Mouse (Mus musculus): ENCODE measurements at regions not wholly inside any gene's neighbourhood (a gene's known extent, or its start where the extent isn't known, plus 50 kb on each side); places are given as distances from the start of the nearest gene placed in this dataset.

- no peak overlapping the region for H3K4me3 ChIP-seq
Measured at GRCm38 (mm10) chr1:55807028-55807427, 401.3 kb downstream of the Plcl1 start.

GRCm38 (mm10) chr1:55808724-55809519 lies 403.2 kb downstream of the Plcl1 start:
- no peak overlapping the region for H3K4me3 ChIP-seq
- no peaks in the 10 kb centered on the region for H3K4me1 ChIP-seq
- H3K36me3 ChIP-seq (ENCODE audit: poor library complexity, severe bottlenecking): no peaks in the 10 kb centered on the region
- no peaks in the 10 kb centered on the region for H3K9me3 ChIP-seq (replicated peaks)
- no peak overlapping the region for H3K27ac ChIP-seq
- H3K4me2 ChIP-seq: no peak overlapping the region
- 94% methylated on average over 7 of the region's 7 CpGs for WGBS
- no peak overlapping the region for H3K9ac ChIP-seq
- ATAC-seq: no peak
- no peaks in the 10 kb centered on the region for H3K27me3 ChIP-seq

More at GRCm38 (mm10) chr1:55807028-55807427, 401.3 kb downstream of the Plcl1 start:
- Histone ChIP-seq H3K27ac (no peak overlapping the region), H3K9me3 (replicated peaks) (no peaks in the 10 kb centered on the region), H3K4me2 (no peak overlapping the region), H3K9ac (no peak overlapping the region), H3K36me3 (ENCODE audit: poor library complexity, severe bottlenecking) (no peaks in the 10 kb centered on the region), H3K4me1 (no peaks in the 10 kb centered on the region), H3K27me3 (no peaks in the 10 kb centered on the region)
- ATAC-seq: no peak
- WGBS: 77% methylated on average over 5 of the region's 5 CpGs

DNA sequence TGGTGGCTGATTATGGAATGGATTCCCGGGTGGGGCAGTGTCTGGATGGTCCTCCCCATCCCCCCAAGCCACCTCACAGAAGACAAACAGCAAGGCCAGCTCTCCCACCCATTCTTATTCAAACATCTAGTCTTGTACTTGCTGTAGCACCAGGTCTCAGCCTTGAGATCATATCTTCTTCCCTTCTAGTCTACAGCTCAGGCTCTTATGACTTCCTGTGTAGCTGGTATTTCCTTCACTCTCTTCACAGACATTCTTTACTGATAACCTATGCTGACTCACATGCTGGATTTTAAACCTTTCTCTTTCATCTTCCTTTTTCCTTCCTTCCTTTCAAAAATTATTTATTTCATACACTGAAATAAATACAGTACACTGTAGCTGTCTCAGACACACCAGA lies 406.8 kb downstream of the Plcl1 start:
- Histone ChIP-seq H3K27ac (no peak overlapping the region), H3K36me3 (ENCODE audit: poor library complexity, severe bottlenecking) (no peaks in the 10 kb centered on the region), H3K27me3 (no peaks in the 10 kb centered on the region), H3K9me3 (replicated peaks) (no peaks in the 10 kb centered on the region), H3K9ac (no peak overlapping the region), H3K4me2 (no peak overlapping the region), H3K4me1 (no peaks in the 10 kb centered on the region), H3K4me3 (no peak overlapping the region)
- 87% methylated on average over 1 of the region's 1 CpGs for WGBS
- no peak for ATAC-seq

- no peaks in the 10 kb centered on the region for H3K27me3 ChIP-seq
- no peak for ATAC-seq
- WGBS: 97% methylated on average over 3 of the region's 3 CpGs
- H3K9ac ChIP-seq: no peak overlapping the region
- no peaks in the 10 kb centered on the region for H3K4me1 ChIP-seq
- H3K4me3 ChIP-seq: no peak overlapping the region
- no peaks in the 10 kb centered on the region for H3K36me3 ChIP-seq (ENCODE audit: poor library complexity, severe bottlenecking)
- no peak overlapping the region for H3K27ac ChIP-seq
- H3K9me3 ChIP-seq (replicated peaks): no peaks in the 10 kb centered on the region
- no peak overlapping the region for H3K4me2 ChIP-seq
Measured at GRCm38 (mm10) chr1:55820866-55821500, 415.3 kb downstream of the Plcl1 start.

DNA sequence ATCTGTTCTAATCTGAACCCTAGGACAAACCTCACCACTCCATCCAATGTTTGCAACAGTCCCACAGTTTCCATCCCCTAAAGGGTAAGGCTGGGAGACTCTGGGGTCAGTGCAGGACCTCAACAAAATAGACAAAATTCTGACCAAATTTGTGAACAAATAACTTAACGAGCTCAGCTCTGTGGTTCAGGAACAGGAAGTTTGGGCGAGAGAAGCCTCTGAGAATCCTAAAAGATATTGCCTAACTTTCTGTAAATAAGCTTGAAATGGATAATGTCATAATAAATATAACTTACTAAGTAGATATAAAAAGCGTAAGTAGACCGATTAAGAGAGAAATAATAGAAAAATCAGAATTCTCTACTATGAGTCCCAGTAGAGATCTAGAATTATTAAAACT lies 416.9 kb downstream of the Plcl1 start:
- Histone ChIP-seq H3K36me3 (ENCODE audit: poor library complexity, severe bottlenecking) (no peaks in the 10 kb centered on the region), H3K4me1 (no peaks in the 10 kb centered on the region), H3K9me3 (replicated peaks) (no peaks in the 10 kb centered on the region), H3K4me3 (no peak overlapping the region), H3K9ac (no peak overlapping the region), H3K27me3 (no peaks in the 10 kb centered on the region), H3K4me2 (no peak overlapping the region), H3K27ac (no peak overlapping the region)
- no peak for ATAC-seq
- 87% methylated on average over 4 of the region's 4 CpGs for whole genome bisulfite sequencing

DNA sequence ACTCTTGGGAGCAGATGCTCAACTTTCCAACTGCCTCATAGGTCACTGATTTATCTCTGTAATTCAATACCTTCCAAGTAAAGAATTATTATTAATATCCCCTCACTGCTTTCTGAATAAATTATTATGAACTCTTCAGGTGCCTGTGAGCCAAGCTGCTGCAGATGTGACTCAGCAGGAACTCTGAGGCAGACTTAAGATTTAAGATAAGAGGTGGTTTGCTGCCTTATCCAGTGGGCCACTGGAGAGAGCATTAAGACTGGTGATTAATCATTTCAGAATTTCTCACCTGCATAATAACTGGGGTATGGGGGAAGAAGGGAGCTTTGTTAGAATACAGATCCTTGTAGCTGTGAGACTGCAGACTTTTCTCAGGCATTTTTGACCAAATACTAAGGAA lies 421.5 kb downstream of the Plcl1 start:
- H3K36me3 ChIP-seq (ENCODE audit: poor library complexity, severe bottlenecking): no peaks in the 10 kb centered on the region
- H3K9me3 ChIP-seq (replicated peaks): no peaks in the 10 kb centered on the region
- no peaks in the 10 kb centered on the region for H3K4me1 ChIP-seq
- H3K4me3 ChIP-seq: no peak overlapping the region
- H3K27me3 ChIP-seq: no peaks in the 10 kb centered on the region
- H3K9ac ChIP-seq: no peak overlapping the region
- ATAC-seq: no peak
- no peak overlapping the region for H3K4me2 ChIP-seq
- H3K27ac ChIP-seq: no peak overlapping the region

DNA sequence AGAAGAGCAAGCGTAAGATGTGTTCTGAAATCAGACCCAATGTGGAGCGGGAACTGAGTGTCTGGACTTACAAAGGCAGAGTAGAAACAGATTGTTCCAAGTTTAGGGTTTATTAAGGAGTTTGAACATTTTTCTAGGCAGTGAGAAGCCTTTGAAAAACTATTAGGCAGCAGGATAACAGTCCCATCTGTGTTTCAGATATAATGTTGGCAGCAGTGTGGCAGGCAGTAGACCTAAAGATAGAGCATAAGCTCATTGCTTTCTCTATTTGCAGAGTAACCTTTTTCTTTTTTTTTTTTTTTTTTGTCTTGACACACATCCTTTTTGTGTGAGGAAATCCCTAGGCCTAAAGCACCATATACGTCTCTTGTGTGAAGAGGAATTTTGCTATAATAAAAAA lies 429.6 kb downstream of the Plcl1 start:
- Histone ChIP-seq H3K4me2 (no peak overlapping the region), H3K27ac (no peak overlapping the region), H3K27me3 (no peaks in the 10 kb centered on the region), H3K4me3 (no peak overlapping the region), H3K9ac (no peak overlapping the region), H3K4me1 (no peaks in the 10 kb centered on the region), H3K36me3 (ENCODE audit: poor library complexity, severe bottlenecking) (no peaks in the 10 kb centered on the region), H3K9me3 (replicated peaks) (no peaks in the 10 kb centered on the region)
- no peak for ATAC-seq
- WGBS: 94% methylated on average over 3 of the region's 3 CpGs

DNA sequence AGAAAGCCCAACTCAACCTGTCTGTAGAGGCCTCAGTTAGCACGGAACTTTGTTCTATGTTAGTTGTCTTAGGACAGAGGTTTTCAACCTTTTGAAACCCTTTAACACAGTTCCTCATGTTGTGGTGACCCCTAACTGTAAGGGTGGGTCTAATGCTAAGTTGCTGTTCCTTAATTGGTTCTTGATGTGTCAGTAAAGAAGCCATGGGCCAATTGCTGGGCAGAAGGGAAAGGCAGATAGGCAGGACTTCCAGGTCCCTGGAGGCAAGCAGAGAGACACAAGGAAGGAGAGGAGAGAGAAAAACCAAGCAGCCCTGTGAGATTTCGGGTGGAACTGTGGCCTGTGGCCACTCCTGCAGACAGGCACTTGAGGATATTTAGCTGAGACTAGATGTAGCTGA lies 431.0 kb downstream of the Plcl1 start:
- no peaks in the 10 kb centered on the region for H3K4me1 ChIP-seq
- ATAC-seq: no peak
- no peak overlapping the region for H3K9ac ChIP-seq
- H3K9me3 ChIP-seq (replicated peaks): no peaks in the 10 kb centered on the region
- no peak overlapping the region for H3K4me2 ChIP-seq
- no peaks in the 10 kb centered on the region for H3K36me3 ChIP-seq (ENCODE audit: poor library complexity, severe bottlenecking)
- H3K27ac ChIP-seq: no peak overlapping the region
- no peak overlapping the region for H3K4me3 ChIP-seq
- 78% methylated on average over 2 of the region's 2 CpGs for WGBS
- no peaks in the 10 kb centered on the region for H3K27me3 ChIP-seq

DNA sequence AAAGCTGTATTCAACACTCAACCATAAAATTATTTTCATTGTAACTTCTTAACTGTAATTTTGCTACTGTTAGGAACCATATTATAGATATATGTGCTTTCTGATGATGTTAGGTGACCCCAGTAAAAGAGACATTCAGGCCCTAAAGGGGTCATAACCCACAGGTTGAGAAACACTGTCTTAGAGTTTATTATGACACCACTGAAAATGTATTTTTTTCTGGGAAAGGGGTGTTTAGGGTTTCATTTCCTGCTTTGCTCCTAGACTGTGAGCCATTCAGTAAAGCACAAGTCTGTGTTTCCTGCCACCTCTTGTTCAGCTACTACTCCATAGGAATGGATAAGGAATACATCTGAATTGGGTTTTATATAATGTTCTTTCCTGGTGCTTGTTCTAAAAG lies 431.6 kb downstream of the Plcl1 start:
- Histone ChIP-seq H3K36me3 (ENCODE audit: poor library complexity, severe bottlenecking) (no peaks in the 10 kb centered on the region), H3K27ac (no peak overlapping the region), H3K4me1 (no peaks in the 10 kb centered on the region), H3K4me3 (no peak overlapping the region), H3K9me3 (replicated peaks) (no peaks in the 10 kb centered on the region), H3K4me2 (no peak overlapping the region), H3K9ac (no peak overlapping the region), H3K27me3 (no peaks in the 10 kb centered on the region)
- no peak for ATAC-seq

GRCm38 (mm10) chr1:55838168-55838567 lies 432.4 kb downstream of the Plcl1 start:
- Histone ChIP-seq H3K27me3 (no peaks in the 10 kb centered on the region), H3K4me3 (no peak overlapping the region), H3K4me2 (no peak overlapping the region), H3K27ac (no peak overlapping the region), H3K9me3 (replicated peaks) (no peaks in the 10 kb centered on the region), H3K4me1 (no peaks in the 10 kb centered on the region), H3K36me3 (ENCODE audit: poor library complexity, severe bottlenecking) (no peaks in the 10 kb centered on the region), H3K9ac (no peak overlapping the region)
- 0% methylated on average over 2 of the region's 2 CpGs for WGBS
- peak; percentile 70; the same call in 1 of the 2 replicates for ATAC-seq

GRCm38 (mm10) chr1:55848806-55849205 lies 443.1 kb downstream of the Plcl1 start:
- Histone ChIP-seq H3K4me3 (no peak overlapping the region), H3K4me1 (0 out of 2 replicates have a peak, but pooled peaks cover 4% of the 10 kb centered on the region), H3K9ac (no peak overlapping the region), H3K9me3 (replicated peaks) (no peaks in the 10 kb centered on the region), H3K27me3 (no peaks in the 10 kb centered on the region), H3K27ac (no peak overlapping the region), H3K4me2 (no peak overlapping the region), H3K36me3 (ENCODE audit: poor library complexity, severe bottlenecking) (no peaks in the 10 kb centered on the region)
- ATAC-seq: peak; percentile 65; the same call in 1 of the 2 replicates
- 48% methylated on average over 3 of the region's 3 CpGs for WGBS

DNA sequence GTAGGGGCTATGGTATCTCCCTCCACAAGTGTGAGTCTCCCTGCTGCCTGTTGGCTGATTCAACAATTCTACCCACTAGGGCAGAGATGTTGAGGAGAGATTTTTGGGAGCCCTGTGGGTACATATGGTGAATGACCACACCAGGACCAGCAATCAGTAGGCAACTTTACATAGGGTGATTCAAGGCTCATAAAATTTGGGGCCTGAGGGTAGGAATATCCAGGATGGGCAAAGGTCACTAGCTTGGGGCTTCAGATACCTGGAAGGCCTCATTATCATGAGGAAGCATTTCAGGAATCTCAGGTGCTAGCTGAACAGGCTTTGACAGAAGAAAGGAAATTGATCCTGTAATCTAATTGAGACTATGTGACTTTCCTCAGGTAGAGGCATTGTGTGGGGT lies 446.6 kb downstream of the Plcl1 start:
- Histone ChIP-seq H3K4me1 (0 out of 2 replicates have a peak, but pooled peaks cover 4% of the 10 kb centered on the region), H3K9ac (no peak overlapping the region), H3K36me3 (ENCODE audit: poor library complexity, severe bottlenecking) (no peaks in the 10 kb centered on the region), H3K4me3 (no peak overlapping the region), H3K4me2 (no peak overlapping the region), H3K27me3 (no peaks in the 10 kb centered on the region), H3K9me3 (replicated peaks) (no peaks in the 10 kb centered on the region), H3K27ac (no peak overlapping the region)
- ATAC-seq: no peak

- no peaks in the 10 kb centered on the region for H3K9me3 ChIP-seq (replicated peaks)
- no peaks in the 10 kb centered on the region for H3K4me1 ChIP-seq
- H3K9ac ChIP-seq: no peak overlapping the region
- no peak overlapping the region for H3K4me2 ChIP-seq
- no peaks in the 10 kb centered on the region for H3K36me3 ChIP-seq (ENCODE audit: poor library complexity, severe bottlenecking)
- ATAC-seq: no peak
- no peaks in the 10 kb centered on the region for H3K27me3 ChIP-seq
- H3K4me3 ChIP-seq: no peak overlapping the region
- no peak overlapping the region for H3K27ac ChIP-seq
- 73% methylated on average over 3 of the region's 3 CpGs for WGBS
Measured at GRCm38 (mm10) chr1:55859113-55859512, 453.4 kb downstream of the Plcl1 start.

Measured in forebrain, embryonic 13.5 days (tissue).